Mouse (Mus musculus) embryonic fibroblast, embryonic 13.5 days (primary cell): ENCODE data around the gene Cep135.

Source experiments
- CTCF ChIP-seq: IDR thresholded peaks from 2 replicates; pipeline ENCODE4 v1.5.1; 2011; ENCODE audit warnings: mild to moderate bottlenecking, control low read depth, low read length, moderate library complexity, borderline replicate concordance; ENCODE audit not compliant: insufficient read depth
- POLR2A ChIP-seq: IDR thresholded peaks from 2 replicates; pipeline ENCODE4 v1.6.1; 2011; ENCODE audit warnings: low read depth, mild to moderate bottlenecking, control low read depth, low read length, moderate library complexity

DNA sequence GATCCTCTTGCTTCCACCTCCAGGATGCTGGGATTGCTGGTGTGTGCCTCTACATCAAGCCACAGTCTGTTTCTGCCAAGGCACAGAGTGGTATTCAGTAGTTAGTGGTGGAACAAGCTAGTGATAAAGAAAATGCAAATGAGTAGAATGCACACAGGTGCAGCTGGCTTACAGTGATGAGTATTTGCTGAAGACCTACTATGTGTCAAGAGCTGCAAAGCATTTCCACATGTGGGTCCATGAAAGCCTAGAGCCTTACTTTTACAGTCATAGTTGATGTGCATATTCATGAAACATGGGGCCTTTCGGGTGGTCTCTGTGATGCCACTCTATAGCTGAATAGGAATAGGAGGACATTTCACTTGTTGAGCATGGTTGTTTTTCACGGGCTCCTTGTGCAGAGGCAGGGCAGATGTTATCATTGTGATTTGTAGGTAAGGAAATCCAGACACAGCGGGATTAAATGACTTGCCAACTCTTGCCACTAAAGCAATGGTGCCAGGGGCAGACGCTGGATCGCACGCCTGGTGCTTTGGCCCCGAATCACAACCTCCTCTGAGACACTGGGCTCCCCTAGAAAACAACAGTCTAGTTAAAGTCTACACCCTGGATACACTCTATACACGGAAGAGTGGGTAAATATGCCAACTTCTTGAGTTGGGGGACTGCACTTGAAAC is 71.6 kb downstream of the Cep135 start:
- no peak for TF ChIP-seq CTCF
- TF ChIP-seq POLR2A, result no peak
